Mouse (Mus musculus) embryonic fibroblast, embryonic 13.5 days (primary cell): ENCODE measurements around the gene Sdccag8.

Experiments used
- CTCF ChIP-seq: IDR thresholded peaks from 2 replicates; pipeline ENCODE4 v1.5.1; 2011; ENCODE audit warnings: mild to moderate bottlenecking, control low read depth, low read length, moderate library complexity, borderline replicate concordance; ENCODE audit not compliant: insufficient read depth
- POLR2A ChIP-seq: IDR thresholded peaks from 2 replicates; pipeline ENCODE4 v1.6.1; 2011; ENCODE audit warnings: low read depth, mild to moderate bottlenecking, control low read depth, low read length, moderate library complexity

- TF ChIP-seq CTCF (no peak), POLR2A (no peak)
Measured at GRCm38 (mm10) chr1:176871975-176872374, 57.5 kb downstream of the Sdccag8 start.
